Mouse (Mus musculus) stomach, embryonic 16.5 days (tissue): ENCODE results near the gene Gm28047. TPM values are rescaled to one million over a fixed set of nuclear protein-coding genes. Genes with fewer than 3 reads are reported as not detected.

Experiments used
- ATAC-seq: fragments of 200-750 bp; cut with Nextera tagmentation; 2 replicates; pipeline ENCODE4 v1.8.0; 2017; ENCODE audit warnings: moderate number of reproducible peaks, moderate TSS enrichment; ENCODE audit not compliant: insufficient read depth, low FRiP score
- H3K27ac ChIP-seq: fragments of 300-500 bp; sonication (generic); 2 replicates; pipeline ENCODE4 v1.5.1; 2014; ENCODE audit warnings: low read length
- H3K27me3 ChIP-seq: fragments of 300-500 bp; sonication (generic); 2 replicates; pipeline ENCODE4 v1.6.1; 2014; ENCODE audit warnings: low read length, control low read depth, mixed read lengths; ENCODE audit not compliant: control insufficient read depth, insufficient read depth
- H3K36me3 ChIP-seq: fragments of 300-500 bp; sonication (generic); 2 replicates; pipeline ENCODE4 v1.6.1; 2014; ENCODE audit warnings: low read length; ENCODE audit not compliant: control insufficient read depth, insufficient read depth
- H3K4me1 ChIP-seq: fragments of 300-500 bp; sonication (generic); 2 replicates; pipeline ENCODE4 v1.6.1; 2014; ENCODE audit warnings: low read length, control low read depth, mixed read lengths; ENCODE audit not compliant: control insufficient read depth, insufficient read depth
- H3K4me2 ChIP-seq: fragments of 300-500 bp; sonication (generic); 2 replicates; pipeline ENCODE4 v1.6.1; 2014; ENCODE audit warnings: low read depth, low read length, mixed read lengths
- H3K4me3 ChIP-seq: fragments of 300-500 bp; sonication (generic); replicated peaks from 2 replicates; pipeline ENCODE4 v1.5.1; 2014; ENCODE audit warnings: mild to moderate bottlenecking, low read length
- H3K9ac ChIP-seq: fragments of 300-500 bp; sonication (generic); 2 replicates; pipeline ENCODE4 v1.6.1; 2014; ENCODE audit warnings: low read length
- H3K9me3 ChIP-seq: fragments of 300-500 bp; sonication (generic); replicated peaks from 2 replicates; pipeline ENCODE4 v1.6.1; 2016; ENCODE audit warnings: low read length, control low read depth; ENCODE audit not compliant: control insufficient read depth
- WGBS: fragments of 180-500 bp; shearing (Covaris S2); extraction: QIAGEN DNeasy Blood & Tissue Kit; methylation state at CpG from one replicate; pipeline ENCODE4 v1.1.7; 2014; 5-methylcytosine and 5-hydroxymethylcytosine counted together
- polyA plus RNA-seq: library from polyadenylated mRNA; unstranded; fragments of >200 nt; fragmentation: Nextera tagmentation; extraction: Ambion mirVana; gene quantifications from 2 replicates; pipeline ENCODE4 v1.2.1, GENCODE M21; 2015

Gm28047 gene
- polyA plus RNA-seq, 1 experiment from 2014 or later, result not detected

DNA sequence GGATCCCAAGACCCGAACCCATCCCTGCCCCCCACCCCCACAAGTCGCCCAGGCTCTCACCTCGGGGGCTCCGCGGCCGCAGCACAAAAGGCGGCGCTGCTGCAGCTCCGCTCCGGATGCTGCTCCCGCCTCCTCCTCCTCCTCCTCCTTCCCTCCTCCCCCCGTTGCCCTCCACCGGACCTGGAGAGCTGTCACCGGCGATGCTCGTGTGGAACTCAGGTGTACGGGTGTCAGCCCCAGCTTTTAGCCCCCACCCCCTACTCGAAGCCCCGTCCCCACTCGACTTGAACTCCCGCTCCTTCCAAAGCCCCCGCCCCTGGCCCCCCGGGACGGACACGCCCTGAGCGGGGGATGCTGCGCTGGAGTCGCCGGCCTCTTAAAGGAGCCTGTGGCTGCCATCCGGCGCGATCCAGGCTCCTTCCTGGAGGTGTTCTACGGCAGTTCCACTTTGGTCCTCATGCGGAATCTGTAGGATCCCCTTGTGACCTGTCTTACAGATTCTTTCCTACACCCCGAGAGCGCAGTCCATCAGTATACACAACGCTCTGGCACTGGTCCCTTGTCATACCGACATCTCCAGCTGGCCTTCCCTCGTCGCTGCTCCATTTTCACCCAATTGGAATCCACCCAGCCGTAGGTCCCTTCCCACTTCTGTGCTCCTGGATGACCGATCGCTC lies 108.0 kb downstream of the Gm28047 start, which contains the start of gene Map3k12:
Gene Map3k12, minus strand, starts transcription at position 337 of the 677 bp plus-strand sequence.
- peak within 1 kb of the TSS; percentile 57 for H3K4me3 ChIP-seq
- H3K9ac ChIP-seq, result peak within 1 kb of the TSS; percentile 75
- H3K4me2 ChIP-seq, result peak within 1 kb of the TSS; percentile 86
- H3K36me3 ChIP-seq, result no peaks in the 10 kb centered on the region
- no peak for ATAC-seq
- H3K27me3 ChIP-seq, result no peaks in the 10 kb centered on the region
- H3K4me1 ChIP-seq, result peaks cover 37% of the 10 kb centered on the region
- peak within 1 kb of the TSS; percentile 81 for H3K27ac ChIP-seq
- no peaks in the 10 kb centered on the region for H3K9me3 ChIP-seq
- WGBS, result under 1% methylated on average over 43 of the region's 43 CpGs

DNA sequence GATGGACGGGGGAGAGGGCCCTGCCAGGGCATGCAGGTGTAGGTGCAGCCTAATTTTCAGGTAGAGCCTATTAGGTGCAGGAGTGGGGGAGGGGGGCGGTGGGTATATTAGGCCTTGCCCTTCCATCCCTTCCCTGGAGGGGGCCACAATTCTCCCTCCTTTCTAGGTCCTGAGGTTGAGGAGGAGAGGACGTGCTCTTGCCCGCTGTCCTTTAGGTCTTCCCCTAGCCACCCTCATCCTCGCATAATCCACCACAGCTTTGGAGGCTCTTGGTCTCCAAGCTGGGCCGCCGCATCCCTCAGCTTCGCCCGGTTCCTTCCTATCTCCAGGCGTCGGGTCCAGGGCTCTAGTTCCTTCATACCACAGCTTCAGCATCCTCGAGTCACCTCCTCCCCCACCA lies 108.6 kb downstream of the Gm28047 start:
- peaks cover 42% of the 10 kb centered on the region for H3K4me1 ChIP-seq
- H3K4me3 ChIP-seq, result peak overlapping the region; percentile 57
- peak overlapping the region; percentile 86 for H3K4me2 ChIP-seq
- H3K9me3 ChIP-seq, result no peaks in the 10 kb centered on the region
- H3K27ac ChIP-seq, result peak overlapping the region; percentile 81; the same call in 1 of the 2 replicates
- no peaks in the 10 kb centered on the region for H3K27me3 ChIP-seq
- WGBS, result 2% methylated on average over 12 of the region's 12 CpGs
- H3K9ac ChIP-seq, result peak overlapping the region; percentile 75
- no peaks in the 10 kb centered on the region for H3K36me3 ChIP-seq
- no peak for ATAC-seq

DNA sequence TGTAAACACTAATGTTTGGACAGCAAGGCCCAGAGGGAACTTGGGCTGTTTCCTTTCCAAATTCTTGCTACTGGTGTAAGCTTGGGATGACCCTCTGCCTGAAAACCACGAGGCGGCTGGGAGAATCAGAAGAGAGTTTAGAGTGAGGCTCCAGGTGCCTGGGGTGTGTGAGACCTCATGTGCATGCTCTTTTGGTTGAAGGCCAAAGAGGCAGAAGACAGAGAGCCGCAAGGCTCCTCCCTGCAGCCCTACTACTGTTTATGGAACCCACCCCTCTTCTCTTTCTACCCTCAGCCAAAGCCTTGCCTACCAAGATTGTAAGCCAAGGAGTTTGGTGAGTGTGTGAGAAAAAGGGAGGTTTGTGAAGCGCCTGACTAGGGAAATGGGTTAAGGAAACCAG lies 109.1 kb downstream of the Gm28047 start:
- Histone ChIP-seq H3K9me3 (no peaks in the 10 kb centered on the region), H3K9ac (peak overlapping the region; percentile 75; the same call in 1 of the 2 replicates), H3K27me3 (no peaks in the 10 kb centered on the region), H3K27ac (no peak overlapping the region), H3K4me2 (peak overlapping the region; percentile 86), H3K4me1 (peaks cover 46% of the 10 kb centered on the region), H3K4me3 (peak overlapping the region; percentile 57), H3K36me3 (no peaks in the 10 kb centered on the region)
- WGBS, result 30% methylated on average over 4 of the region's 4 CpGs
- ATAC-seq, result no peak

DNA sequence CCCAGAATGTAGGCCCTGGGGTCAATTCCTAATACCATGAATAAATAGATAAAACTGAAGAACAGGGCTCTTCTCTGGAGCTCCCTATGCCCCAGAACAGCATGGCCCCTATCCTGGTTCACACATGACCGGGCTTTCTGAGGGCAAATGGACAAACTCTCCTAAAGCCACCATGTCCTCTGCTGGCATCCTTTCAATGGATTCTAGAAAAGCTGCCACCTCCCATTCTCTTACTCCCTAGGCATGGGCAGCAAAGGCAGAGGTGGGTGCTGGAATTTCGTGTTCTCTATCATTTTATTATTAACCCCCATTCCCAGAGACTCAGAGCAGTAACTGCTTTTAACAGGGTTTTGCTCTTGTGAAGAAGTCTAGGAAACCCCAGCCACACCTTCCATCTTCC lies 109.6 kb downstream of the Gm28047 start:
- Histone ChIP-seq H3K4me1 (peaks cover 42% of the 10 kb centered on the region), H3K4me3 (no peak overlapping the region), H3K27ac (no peak overlapping the region), H3K9me3 (no peaks in the 10 kb centered on the region), H3K36me3 (no peaks in the 10 kb centered on the region), H3K27me3 (no peaks in the 10 kb centered on the region), H3K9ac (no peak overlapping the region), H3K4me2 (no peak overlapping the region)
- WGBS, result 90% methylated on average over 2 of the region's 2 CpGs
- no peak for ATAC-seq

GRCm38 (mm10) chr15:102513004-102513403 lies 111.9 kb downstream of the Gm28047 start:
- no peak overlapping the region for H3K4me2 ChIP-seq
- ATAC-seq, result no peak
- no peaks in the 10 kb centered on the region for H3K27me3 ChIP-seq
- no peaks in the 10 kb centered on the region for H3K9me3 ChIP-seq
- H3K36me3 ChIP-seq, result no peaks in the 10 kb centered on the region
- 83% methylated on average over 3 of the region's 3 CpGs for WGBS
- H3K27ac ChIP-seq, result no peak overlapping the region
- H3K4me1 ChIP-seq, result peaks cover 38% of the 10 kb centered on the region
- no peak overlapping the region for H3K4me3 ChIP-seq
- no peak overlapping the region for H3K9ac ChIP-seq

DNA sequence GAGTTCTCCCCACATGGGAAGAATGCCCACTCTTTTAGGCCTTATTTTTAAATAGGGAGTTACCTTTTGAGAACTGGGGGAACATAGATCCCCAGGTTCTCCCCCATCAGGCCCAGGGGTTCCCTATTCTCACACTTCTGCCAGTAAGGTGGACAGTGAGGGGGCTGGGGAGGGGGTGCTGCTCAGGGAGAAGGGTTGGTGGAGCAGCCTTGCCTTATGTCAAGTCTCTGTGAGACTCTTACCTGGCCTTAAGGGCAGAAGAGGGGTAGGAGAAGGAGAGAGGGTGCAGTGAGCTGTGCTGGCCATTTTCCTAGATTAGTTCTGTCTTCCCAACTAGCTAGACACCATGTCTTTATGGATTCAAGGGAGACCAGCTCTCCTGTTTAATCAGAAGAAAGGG lies 112.4 kb downstream of the Gm28047 start:
- Histone ChIP-seq H3K36me3 (no peaks in the 10 kb centered on the region), H3K27me3 (no peaks in the 10 kb centered on the region), H3K27ac (no peak overlapping the region), H3K9ac (no peak overlapping the region), H3K9me3 (no peaks in the 10 kb centered on the region), H3K4me2 (no peak overlapping the region), H3K4me3 (no peak overlapping the region), H3K4me1 (peaks cover 38% of the 10 kb centered on the region)
- ATAC-seq, result no peak

GRCm38 (mm10) chr15:102512010-102512409 lies 112.9 kb downstream of the Gm28047 start:
- no peak overlapping the region for H3K4me2 ChIP-seq
- no peak for ATAC-seq
- H3K9ac ChIP-seq, result no peak overlapping the region
- H3K36me3 ChIP-seq, result no peaks in the 10 kb centered on the region
- 45% methylated on average over 5 of the region's 5 CpGs for WGBS
- H3K27me3 ChIP-seq, result no peaks in the 10 kb centered on the region
- H3K9me3 ChIP-seq, result no peaks in the 10 kb centered on the region
- peaks cover 38% of the 10 kb centered on the region for H3K4me1 ChIP-seq
- no peak overlapping the region for H3K4me3 ChIP-seq
- peak overlapping the region; percentile 80; the same call in 1 of the 2 replicates for H3K27ac ChIP-seq

DNA sequence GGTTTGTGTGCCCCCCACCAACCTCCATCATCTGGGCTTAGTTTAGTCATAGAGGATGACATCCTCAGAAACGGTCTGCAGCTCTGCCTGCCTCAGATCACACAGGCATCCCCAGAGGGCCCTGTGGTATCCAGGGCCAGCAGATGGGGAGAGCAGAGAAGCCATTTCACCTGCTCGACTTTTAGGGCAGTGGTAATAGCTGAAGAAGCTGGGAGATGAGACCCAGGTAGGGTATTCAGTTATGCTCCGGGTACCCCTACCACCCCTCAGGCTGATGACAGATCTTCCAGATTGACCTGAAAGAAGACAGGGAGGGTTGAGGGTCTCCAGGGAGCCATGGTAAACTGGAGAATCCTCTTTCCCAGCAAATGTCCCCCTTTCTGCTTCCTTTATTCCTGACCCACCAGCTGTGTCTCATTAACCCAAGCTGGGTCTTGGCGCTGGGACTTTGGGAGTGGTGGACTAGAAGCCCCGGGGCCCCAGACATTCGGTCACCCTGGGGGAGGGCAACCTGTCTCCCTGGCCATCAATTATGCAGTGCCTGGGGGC lies 113.5 kb downstream of the Gm28047 start:
- no peaks in the 10 kb centered on the region for H3K9me3 ChIP-seq
- peak overlapping the region; percentile 70 for H3K4me3 ChIP-seq
- H3K27me3 ChIP-seq, result no peaks in the 10 kb centered on the region
- H3K27ac ChIP-seq, result peak overlapping the region; percentile 80
- H3K9ac ChIP-seq, result peak overlapping the region; percentile 76
- ATAC-seq, result no peak
- WGBS, result 14% methylated on average over 6 of the region's 6 CpGs
- peak overlapping the region; percentile 95 for H3K4me2 ChIP-seq
- H3K4me1 ChIP-seq, result peaks cover 38% of the 10 kb centered on the region
- H3K36me3 ChIP-seq, result no peaks in the 10 kb centered on the region

DNA sequence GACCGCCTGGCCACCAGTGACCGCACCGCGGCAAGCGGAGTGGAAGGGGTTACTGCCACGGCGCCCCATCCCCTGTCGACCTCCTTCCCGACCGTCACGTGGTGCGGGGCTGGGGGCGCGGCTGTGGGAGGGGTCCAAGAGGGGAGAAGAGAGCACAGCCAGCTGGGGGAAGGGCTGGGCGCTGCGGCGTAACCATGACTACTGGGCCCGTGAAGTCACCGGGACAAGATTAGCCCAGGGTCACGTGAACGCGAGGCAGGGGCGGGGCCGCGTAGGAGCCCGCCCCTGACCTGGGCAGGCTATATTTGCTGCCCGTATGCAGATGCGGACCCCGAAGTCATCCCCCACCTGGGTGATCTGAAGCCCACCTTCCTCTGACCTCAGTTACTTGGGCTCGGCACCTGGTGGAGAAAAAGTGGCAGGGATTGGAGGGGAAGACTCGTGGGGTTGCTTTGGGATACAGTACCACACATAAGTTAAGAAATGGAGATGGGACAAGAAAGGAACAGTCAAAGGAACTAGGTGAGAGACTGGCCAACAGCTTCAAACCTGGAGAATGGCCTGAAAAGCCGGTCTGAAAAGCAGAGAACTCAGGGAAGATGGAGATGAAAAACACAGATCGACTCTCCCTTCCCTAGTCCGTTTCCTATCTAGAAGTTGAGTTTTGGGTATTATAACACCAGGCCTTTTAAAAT lies 114.1 kb downstream of the Gm28047 start:
- peak; percentile 95 for ATAC-seq
- no peaks in the 10 kb centered on the region for H3K9me3 ChIP-seq
- peaks cover 32% of the 10 kb centered on the region for H3K4me1 ChIP-seq
- 1% methylated on average over 34 of the region's 34 CpGs for WGBS
- H3K9ac ChIP-seq, result peak overlapping the region; percentile 76
- H3K27ac ChIP-seq, result peak overlapping the region; percentile 85
- H3K27me3 ChIP-seq, result no peaks in the 10 kb centered on the region
- H3K36me3 ChIP-seq, result no peaks in the 10 kb centered on the region
- peak overlapping the region; percentile 70 for H3K4me3 ChIP-seq
- H3K4me2 ChIP-seq, result peak overlapping the region; percentile 95
